Mouse (Mus musculus) gastrocnemius, adult 8-10 months (tissue): ENCODE measurements at regions not wholly inside any gene's neighbourhood (a gene's known extent, or its start where the extent isn't known, plus 50 kb on each side); places are given as distances from the start of the nearest gene placed in this dataset.

Source experiments
- DNase-seq, 2 experiments: peaks; one replicate each; pipeline ENCODE4 v3.0.0; 2022; ENCODE audit warnings: low spot score in 2 of 2

DNA sequence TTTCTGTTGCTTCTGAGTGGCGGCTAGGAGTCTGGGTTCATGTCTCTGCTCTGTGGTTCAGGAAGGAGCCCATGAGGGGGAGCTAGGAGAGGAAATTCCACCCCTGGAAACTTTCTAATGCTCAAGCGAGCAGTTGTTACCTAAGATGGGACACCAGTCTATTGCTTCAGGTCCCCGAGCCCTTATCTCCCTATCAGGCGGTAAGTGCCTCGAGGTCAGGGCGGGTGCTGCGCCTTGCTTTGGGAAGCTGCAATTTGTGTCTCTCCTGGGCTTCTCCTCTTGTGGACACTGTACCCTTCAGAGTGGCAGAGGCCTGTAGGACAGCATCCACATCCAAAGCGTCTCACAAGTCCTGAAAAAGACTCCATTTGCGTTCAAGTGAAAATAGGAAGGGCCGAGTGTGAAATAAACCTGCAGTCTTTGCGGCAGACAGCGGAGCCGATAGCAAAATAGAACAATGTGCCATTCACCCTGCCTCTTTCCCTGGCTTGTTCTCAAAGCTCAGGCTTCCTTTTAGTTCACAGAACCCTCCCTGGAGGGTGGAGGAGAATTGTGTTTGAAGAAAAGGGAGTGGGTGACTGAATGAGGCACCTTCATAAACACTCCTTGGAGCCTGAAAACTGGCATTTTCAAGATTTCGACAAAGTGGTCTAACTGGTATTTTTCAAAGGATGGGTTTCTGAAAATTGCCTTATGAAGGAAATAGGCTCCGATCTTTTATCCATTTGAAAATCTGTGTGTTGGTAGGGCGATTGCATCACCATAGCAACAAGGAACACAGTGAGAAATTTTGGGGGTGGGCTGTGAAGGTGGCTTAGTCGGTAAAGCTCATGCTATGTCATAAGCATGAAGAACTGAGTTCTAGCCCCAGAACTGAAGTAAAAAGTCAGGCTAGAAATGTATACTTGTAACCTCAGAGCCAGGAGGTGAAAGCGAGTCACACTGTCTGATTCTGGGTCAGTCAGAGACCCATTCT, 87.2 kb upstream of the Cxcr4 start:
- no peak for DNase-seq

DNA sequence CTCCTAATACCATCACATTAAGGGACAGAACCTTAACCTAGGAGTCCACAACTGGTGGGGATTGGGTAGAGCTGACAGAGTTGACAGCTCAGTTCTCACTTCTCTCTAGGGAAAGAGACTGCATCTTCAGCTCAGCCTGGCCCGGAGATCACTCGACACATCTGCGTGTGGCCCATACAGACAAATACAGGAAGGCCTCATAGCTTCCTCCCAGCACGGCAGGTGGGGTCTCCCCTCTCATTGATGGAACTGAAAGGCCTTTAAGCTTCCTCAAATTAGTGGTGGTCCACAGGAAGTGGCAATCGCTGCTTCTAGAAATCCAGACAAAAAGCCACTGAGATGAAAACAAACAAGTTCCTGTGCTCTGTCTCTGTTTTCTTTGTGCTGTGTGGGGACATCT, 83.4 kb upstream of the Cxcr4 start:
- no peak for DNase-seq

DNA sequence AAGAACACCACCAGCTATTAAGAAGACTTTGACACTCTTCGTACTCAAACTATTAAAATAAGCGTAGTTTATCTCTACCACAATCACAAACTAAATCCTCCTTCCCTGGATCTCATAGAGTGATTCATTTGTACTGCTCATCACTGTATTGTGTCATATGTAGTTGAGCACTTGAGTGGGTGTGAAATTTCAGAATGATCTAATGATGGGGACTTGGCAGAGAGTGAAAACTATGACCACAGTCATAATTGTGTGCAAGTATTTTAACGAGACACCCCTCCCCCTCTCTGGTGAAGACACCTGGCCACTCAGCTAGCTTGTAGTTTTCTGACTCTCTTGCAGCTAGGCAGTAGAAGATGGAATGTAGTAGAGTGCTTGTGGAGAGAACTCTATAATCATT, 80.2 kb upstream of the Cxcr4 start:
- DNase-seq, result no peak

DNA sequence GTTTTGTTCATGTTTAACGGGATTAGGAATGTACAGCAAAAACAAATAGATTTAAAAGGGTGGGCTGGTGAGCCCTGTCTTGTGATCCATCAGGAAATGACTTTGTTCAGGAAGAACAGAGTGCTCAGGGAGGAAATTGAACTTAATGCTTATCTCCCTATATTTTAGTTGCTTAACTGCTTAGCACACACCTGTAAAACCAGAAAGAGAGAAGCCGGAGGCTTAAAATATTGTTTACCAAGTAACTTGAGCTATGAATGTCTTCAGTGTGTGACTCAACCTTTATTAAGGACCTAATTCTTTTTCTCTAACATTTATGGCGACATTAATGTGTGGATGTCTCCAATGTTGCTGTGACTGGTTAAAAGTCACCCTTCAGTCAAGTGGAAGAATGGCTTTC, 79.4 kb upstream of the Cxcr4 start:
- no peak for DNase-seq

DNA sequence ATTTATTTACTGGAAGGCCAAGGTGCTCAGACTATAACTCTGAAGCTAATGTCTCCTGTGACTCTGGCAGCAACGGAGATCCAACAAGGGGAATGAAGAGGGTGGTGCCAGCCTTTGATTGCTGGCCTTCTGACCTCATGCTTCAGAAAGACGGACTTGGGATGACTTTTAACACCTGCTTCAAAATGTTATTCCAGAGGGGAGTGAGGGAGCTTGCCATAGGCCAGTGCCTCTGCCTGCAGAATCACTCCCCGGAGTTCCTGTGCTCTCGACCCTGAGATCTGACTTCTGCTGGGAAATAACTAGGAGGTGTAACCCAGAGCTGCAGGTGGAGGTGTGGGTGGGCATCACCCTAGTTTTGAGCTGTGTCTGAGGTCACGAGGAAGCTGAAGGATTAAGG, 78.9 kb upstream of the Cxcr4 start:
- no peak for DNase-seq

DNA sequence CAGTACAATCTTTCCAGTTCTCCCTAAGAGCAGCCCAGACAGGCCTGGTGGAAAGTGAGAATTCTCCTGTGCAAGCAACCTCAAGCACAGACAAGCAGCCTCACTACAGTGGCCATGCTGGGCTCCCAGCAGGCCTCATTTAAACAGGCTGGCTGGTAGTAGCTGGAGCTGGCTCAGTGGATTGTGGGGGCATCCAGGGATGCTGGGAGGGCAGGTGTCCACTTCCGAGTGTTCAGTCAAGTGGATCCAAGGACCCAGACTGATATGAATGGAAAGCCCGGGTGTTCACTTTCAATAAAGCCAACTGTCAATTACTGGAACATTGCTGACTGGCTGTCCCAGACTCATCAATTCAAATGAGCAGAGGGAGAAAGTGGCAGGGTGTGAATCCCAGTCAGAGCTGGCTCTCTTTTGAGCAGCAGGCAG, 77.2 kb upstream of the Cxcr4 start:
- no peak for DNase-seq

GRCm38 (mm10) chr1:128668718-128669117, 76.6 kb upstream of the Cxcr4 start:
- DNase-seq, result no peak

GRCm38 (mm10) chr1:128667121-128667762, 75.1 kb upstream of the Cxcr4 start:
- no peak for DNase-seq

DNA sequence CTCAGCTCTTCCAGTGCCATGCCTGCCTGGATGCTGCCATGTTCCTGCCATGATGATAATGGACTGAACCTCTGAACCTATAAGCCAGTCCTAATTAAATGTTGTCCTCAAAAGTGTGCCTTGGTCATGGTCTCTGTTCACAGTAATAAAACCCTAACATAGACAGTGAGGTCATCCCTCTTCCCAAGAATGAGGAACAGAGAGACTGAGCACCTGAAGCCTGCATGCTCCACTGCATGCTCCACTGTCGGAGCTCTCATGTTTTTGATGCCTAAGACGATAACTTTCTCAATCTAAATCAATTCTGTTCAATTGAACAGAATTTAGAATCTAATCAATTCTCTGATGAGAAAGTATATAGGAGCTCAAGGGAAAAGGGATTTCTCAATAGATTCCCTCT, 71.1 kb upstream of the Cxcr4 start:
- no peak for DNase-seq

GRCm38 (mm10) chr1:128659857-128660256, 67.8 kb upstream of the Cxcr4 start:
- no peak for DNase-seq

DNA sequence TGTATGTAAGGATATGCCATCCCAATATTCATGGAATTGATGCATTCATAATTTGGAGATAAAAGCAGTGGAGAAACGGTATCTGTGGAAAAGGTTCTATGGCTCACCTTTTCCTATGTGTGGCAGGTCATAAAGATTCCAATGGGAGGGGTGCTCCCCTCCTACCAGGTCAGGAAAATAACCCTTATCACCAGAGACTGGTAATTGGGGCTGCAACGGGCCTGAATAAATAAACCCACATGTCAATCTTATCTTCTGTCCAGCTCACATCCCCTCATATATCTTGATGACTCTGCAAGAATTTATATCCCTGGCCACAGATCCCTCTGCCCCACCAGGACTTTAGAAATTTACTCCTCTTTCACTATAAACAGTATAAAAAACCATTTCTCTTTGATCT, 66.7 kb upstream of the Cxcr4 start:
- no peak for DNase-seq

DNA sequence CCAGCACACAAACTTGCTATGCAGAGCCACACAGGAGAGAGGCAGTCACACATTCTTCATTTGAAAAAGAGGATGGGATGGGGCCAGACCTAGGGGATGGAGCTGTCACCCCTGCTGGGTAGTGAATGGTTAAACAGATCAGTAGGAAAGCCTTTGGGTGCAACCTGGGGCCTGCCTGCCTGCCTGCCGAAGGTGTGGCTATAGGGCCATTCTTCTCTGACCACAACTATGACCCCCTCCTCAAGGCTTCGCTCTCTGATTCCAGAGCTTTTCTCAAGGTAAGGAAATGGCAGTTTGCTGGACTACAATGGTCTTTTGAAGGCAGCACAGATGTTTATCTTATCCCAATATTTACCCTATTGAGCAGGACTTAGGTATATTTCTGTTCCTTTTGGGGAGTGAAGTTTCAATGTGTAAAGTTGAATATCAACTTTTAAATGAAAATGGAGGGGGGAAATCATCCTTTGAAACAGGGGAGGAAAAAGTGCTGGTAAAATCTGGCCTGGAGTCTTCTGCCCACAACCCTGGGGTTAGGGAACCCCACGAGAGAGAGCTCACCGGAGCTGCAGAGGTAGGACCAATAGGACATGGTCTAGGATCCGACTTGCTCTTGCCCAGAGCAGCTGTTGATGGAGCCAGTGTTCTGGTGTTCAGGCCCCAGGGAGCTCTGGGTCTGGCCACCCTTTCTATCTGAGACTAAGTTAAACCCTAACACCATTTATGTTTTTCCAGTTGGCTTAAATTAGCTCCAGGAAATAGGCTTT, 62.2 kb upstream of the Cxcr4 start:
- no peak for DNase-seq

DNA sequence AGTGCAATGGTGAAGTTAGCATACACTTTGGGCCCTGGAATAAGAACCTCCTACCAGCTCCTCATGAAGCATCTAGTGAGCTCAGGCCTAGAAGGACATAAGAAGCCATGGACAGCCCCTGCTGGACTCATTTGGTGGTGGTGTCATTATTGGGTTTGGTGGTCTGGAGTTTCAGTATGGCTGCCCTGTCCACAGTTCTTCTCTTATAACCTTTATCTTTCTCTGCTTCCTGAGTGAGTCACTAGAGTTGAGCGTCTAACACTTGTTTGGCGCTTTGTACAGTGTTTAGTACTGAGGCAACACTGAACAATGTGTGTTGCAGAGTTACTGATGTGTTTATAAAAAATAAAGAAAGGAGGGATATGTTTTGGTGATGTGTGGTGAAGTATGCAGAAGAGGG, 58.5 kb upstream of the Cxcr4 start:
- DNase-seq, result no peak

GRCm38 (mm10) chr1:128649490-128650178, 57.5 kb upstream of the Cxcr4 start:
- no peak for DNase-seq

DNA sequence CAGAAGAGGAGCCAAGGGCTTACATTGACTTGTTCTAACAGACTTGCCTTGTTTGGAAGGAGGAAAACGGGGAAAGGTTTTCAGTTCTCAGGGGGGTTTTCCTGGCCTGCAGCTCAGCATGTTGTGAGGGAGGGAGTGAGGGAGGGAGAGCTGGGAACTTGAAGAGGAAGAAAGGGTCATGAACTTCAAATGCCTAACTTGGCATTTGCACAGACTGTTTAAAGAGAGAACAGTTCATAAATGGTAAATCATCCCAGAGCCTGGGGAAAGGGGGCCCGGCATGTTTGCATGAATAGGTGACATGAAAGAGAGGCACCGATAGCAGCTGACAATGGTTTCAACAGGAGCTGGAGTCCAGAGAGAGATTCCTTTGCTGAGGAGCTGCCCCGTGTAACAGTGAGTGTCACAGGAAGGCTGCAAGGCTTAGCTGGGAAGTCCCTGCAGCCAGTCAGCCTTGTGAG, 51.3 kb upstream of the Cxcr4 start:
- DNase-seq, result no peak

GRCm38 (mm10) chr1:128642212-128642611, 50.1 kb upstream of the Cxcr4 start:
- no peak for DNase-seq
